Mouse (Mus musculus): ENCODE measurements around the gene Snx29.

The Snx29 gene

GRCm38 (mm10) chr16:11747867-11748266, 425.2 kb downstream of the Snx29 start:
- no peak for DNase-seq

DNA sequence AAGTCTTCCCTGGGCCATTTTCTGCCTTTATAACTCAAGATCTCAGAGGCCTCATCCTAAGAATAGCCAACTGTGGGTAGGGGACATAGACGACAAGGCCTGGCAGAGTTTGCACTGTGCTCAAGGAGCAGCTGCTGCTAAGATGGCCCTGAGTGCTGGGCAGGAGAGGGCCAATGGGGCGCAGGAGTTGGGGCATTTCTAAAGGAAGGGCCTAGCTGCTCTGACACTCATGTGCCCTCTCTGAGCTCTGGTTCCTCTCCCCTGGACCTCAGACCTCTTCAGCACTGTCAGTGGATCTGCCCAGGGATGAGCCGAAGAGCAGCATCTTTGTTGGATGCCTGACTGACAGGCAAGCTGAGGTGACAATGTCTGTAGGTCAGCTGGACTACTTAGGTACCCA, 426.4 kb downstream of the Snx29 start:
- no peak for DNase-seq

GRCm38 (mm10) chr16:11750605-11751004, 427.9 kb downstream of the Snx29 start:
- DNase-seq, result no peak

- DNase-seq, result no peak
Measured at GRCm38 (mm10) chr16:11752557-11752956, 429.8 kb downstream of the Snx29 start.

DNA sequence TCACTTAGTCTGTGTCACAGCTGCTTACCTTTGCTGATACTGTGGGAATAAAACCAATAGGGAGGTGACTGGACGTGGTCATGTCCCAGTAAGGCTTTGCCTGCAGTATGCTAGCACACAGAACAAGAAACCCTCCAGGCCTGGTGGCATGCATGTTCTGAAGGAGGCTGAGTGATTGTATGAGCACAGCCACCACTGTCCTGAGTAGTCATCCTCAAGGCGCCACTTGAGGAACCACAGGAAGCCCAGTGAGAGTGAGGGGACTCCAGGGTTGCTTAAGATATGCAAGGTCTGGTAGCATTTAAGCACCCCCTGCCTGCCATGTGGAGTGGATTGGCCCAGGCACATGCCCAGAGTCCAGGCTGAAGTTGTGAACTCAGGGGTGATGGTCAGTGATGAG, 430.8 kb downstream of the Snx29 start:
- DNase-seq, result no peak

DNA sequence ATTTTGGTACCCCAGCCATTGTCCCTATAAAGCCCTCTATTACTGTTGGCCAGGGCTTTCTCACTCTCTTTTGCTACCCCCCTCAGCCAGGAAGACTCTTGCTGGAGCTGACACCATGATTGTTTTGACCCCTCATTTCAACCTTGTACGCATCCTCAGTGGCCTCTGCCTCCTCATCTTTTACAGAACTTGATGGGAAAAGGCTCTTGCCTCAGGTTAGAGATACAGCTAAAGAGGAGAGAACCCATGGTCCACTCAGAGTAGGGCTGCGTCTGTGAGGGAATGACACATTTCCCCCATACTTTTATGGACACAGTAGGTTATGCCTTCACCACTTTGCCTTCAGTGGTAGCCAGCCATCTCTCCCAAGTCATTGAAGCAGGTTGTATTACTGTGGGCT, 431.4 kb downstream of the Snx29 start:
- DNase-seq, result no peak

- DNase-seq, result no peak
Measured at GRCm38 (mm10) chr16:11755281-11756066, 432.8 kb downstream of the Snx29 start.

GRCm38 (mm10) chr16:11756598-11757245, 434.0 kb downstream of the Snx29 start:
- no peak for DNase-seq

DNA sequence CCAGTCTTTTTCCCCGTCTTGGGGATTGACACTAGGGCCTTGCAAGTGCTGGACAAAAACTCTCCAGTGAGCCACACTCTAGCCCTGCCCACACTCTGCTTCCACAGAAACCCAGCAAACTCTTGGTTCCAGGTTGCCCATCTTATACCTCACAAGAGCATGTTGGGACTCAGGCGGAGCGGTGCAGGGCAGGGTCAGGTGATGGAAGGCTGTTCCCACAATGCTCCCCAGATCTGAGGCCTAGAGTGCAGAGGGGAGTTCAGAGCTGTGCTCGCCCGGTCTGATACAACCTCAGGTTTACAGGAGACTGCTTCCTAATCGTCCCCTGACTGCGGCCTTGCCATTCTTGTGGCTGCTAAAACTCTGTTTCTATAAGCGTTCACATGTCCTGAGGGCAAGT, 434.8 kb downstream of the Snx29 start:
- no peak for DNase-seq

- DNase-seq, result no peak
Measured at GRCm38 (mm10) chr16:11757951-11758350, 435.2 kb downstream of the Snx29 start.

- DNase-seq, result no peak
Measured at GRCm38 (mm10) chr16:11772318-11772717, 449.6 kb downstream of the Snx29 start.

- no peak for DNase-seq
Measured at GRCm38 (mm10) chr16:11774321-11774720, 451.6 kb downstream of the Snx29 start.

DNA sequence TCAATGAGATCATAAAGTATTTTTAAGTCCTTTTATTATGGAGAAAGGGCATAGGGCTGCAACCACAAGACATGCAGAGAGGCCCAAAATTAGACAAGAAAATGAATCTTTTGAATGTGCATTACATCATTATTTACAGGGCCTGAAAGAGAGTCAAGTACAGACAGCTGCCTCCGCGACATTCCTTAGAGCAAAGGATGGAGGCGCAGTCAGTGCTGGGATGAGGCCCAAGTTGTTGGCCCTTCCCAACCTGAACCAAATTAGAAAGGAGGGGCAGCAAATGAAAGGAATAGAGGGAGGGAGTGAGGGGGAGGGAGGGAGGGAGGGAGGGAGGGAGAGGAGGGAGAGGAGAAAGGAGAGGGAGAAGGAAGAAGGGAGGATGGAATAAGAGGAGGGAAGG, 453.8 kb downstream of the Snx29 start:
- no peak for DNase-seq

DNA sequence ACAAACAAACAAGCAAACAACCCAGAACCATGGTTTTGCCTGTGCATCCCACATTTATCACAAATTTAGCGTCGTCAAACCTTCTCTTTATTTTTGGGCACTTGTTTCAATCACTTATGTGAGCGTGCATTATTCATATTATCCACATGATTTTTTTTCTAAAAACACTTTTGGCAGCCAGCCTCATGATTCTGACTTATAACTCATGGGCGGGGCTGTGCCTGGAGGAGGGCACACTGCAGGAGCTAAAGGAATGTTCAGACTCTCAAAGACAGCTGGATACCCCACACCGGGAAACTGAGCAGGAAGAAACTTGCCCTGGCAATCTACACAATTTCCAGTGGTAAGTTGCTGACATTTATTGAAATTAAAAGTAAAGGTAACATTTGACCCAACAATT, 455.5 kb downstream of the Snx29 start:
- DNase-seq, result no peak

GRCm38 (mm10) chr16:11778715-11779460, 456.2 kb downstream of the Snx29 start:
- DNase-seq, result no peak

DNA sequence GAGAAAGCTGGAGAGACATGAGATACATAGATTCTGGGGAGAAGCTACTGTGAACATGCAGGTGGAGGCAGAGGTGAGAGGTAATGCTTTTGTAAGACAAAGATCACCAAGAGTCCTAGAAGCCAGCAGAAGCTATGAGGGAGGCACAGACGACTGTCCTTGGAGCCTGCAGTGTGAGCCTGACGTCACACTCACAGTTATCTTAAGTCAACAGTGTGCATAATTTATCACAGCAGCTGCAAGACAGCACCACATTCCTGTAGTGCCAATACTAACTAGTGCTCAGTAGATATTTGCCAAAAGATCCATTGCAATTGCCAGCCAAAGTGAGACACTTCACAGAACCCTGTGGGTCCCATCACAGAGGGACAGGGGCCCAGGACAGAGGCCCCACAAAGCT, 459.4 kb downstream of the Snx29 start:
- no peak for DNase-seq

- no peak for DNase-seq
Measured at GRCm38 (mm10) chr16:11783337-11783736, 460.6 kb downstream of the Snx29 start.

DNA sequence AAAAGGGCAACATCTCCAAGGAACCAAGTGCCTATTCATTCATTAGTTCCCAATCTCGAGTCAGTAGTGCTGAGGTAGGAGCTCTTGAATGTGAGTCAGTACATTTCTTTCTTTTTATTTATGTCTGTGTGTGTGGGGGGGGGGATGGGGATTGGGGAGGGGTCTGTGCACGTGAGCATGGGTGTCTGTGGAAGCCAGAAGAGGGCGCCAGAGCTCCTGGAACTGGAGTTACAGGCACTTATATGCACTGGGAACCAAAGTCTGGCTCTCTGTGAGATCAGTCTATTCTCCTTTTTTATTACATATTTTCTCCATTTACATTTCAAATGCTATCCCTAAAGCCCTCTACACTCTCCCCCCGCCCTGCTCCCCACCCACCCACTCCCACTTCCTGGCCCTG, 461.6 kb downstream of the Snx29 start:
- no peak for DNase-seq

DNA sequence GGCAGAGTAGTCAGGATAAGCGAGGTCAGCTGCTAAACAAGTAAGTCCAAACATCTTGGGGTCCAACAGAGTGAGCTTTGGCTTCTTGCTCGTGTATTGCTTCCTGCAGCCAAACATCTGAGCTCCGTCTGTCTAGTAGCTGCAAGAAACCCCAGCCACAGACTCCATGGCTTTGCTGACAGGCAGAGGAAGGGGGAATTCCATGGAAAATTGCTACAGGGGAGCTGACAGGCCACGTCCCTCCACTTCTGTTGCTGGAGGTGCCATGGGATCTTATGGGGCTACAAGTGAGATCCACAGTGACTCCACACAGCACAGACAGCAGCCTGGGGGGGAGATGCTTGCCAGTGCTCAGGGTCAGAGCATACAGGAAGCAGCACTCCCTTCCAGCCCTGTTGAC, 463.1 kb downstream of the Snx29 start:
- DNase-seq, result no peak

- DNase-seq, result no peak
Measured at GRCm38 (mm10) chr16:11790476-11790875, 467.8 kb downstream of the Snx29 start.

GRCm38 (mm10) chr16:11793391-11793790, 470.7 kb downstream of the Snx29 start:
- DNase-seq, result no peak

GRCm38 (mm10) chr16:11794628-11795027, 471.9 kb downstream of the Snx29 start:
- DNase-seq, result no peak

DNA sequence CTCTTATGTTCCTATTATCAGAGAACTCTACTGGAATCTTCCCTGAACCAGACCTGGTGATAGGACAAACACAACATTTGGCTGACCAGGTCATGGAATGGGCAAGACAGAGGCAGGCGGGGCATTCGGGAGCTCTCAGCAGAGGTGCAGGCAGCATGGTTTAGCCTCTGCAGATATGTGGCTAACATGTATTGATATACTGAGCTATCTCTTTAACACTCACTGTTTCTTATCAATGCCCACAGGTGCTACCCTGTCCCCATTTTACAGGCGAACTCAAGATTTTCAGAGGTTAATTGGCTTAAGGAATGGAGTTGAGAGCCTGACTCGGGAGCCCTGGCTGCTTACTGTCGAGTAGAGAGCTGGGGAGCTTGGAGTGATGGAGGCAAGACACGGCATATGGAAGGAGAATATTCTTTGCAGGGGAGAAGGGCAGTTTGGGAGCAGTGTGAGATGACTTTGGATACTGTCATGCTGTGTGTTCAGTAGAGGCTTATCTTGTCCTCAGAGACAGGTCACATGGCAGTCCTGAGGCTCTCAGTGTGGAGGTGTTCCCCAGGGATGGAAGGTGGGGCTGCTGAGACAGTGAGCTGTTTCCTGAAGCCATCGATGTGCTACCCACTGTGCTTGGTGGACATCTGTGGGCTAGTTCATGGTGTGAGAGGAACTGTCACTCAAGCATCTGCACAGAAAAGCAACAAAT, 473.2 kb downstream of the Snx29 start:
- DNase-seq, result no peak

All from kidney, adult 9 months (tissue).